28 mouse cellular contexts compared by ENCODE assay signal in the genomic region with DNA sequence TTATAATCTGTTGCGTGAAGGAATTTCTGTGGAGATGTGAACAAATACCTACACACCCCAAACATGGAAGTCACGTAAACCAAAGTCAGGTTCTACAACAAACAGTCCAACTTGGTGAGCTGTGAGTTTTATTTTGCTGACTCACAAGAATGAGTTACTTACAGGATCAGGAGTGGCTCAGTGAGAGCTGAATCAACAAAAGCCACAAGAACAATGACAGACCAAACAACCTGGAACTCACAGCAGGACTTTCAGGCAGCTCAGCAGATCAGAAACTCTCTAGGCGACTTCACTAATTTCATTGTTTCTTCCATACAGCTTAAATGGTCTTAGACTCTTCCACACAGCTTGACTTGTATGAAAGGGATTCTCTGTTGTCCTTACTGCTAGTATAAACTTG.
A peak's percentile ranks its signal among the peaks of the same experiment; 100 is the strongest.
DNase-seq lines count a peak whose midpoint lies in the region; ATAC-seq lines count a peak whose summit lies in the region.
"Had no signal": no experiment of that assay in that cellular context is flagged by ENCODE, and none has a peak within 500 bp of the region (broad histone marks: within the 10 kb centered on the region; RNA-seq: fewer than 3 reads in every experiment).

No protein-coding gene starts in this region.

- no peaks in the 10 kb centered on the region for H3K9me3 ChIP-seq in stomach, embryonic 16.5 days (replicated peaks; ENCODE audit: control insufficient read depth, low read length)
- no peaks in the 10 kb centered on the region for H3K9me3 ChIP-seq in heart, embryonic 12.5 days (replicated peaks)
- H3K9me3 ChIP-seq: embryonic facial prominence, embryonic 12.5 days; embryonic facial prominence, embryonic 15.5 days; heart, embryonic 13.5 days had no signal

- no peaks in the 10 kb centered on the region for H3K36me3 ChIP-seq in stomach, embryonic 16.5 days (ENCODE audit: control insufficient read depth, insufficient read depth, low read length)
- H3K36me3 ChIP-seq in heart, embryonic 12.5 days: no peaks in the 10 kb centered on the region
- H3K36me3 ChIP-seq: embryonic facial prominence, embryonic 12.5 days; embryonic facial prominence, embryonic 15.5 days; heart, embryonic 13.5 days had no signal

- ATAC-seq in stomach, embryonic 16.5 days (ENCODE audit: insufficient read depth, low FRiP score): 0 out of 2 replicates have a peak, but pooled peaks have one; percentile 25
- no peak for ATAC-seq in heart, embryonic 12.5 days (ENCODE audit: insufficient number of reproducible peaks, low FRiP score)
- ATAC-seq: activated CD4-positive, CD25-positive, alpha-beta regulatory T cell, adult 4 months; forebrain, embryonic 14.5 days; forebrain, postnatal 0 days; hindbrain, postnatal 0 days; inflammation-experienced regulatory T-cells, adult 6 months; intestine, embryonic 16.5 days had no signal

- no peaks in the 10 kb centered on the region for H3K27me3 ChIP-seq in stomach, embryonic 16.5 days (ENCODE audit: control insufficient read depth, insufficient read depth, low read length)
- H3K27me3 ChIP-seq in heart, embryonic 12.5 days (replicated peaks): no peaks in the 10 kb centered on the region
- H3K27me3 ChIP-seq: embryonic facial prominence, embryonic 12.5 days; embryonic facial prominence, embryonic 15.5 days; heart, embryonic 13.5 days had no signal

- peak; percentile 18 for DNase-seq in ES-CJ7 (ENCODE audit: low read depth, low spot score)
- DNase-seq in Muller cell, postnatal 12 days (ENCODE audit: inconsistent ontology term): peak; percentile 13
- peak; percentile 4 for DNase-seq in adipocyte (ENCODE audit: low spot score)
- DNase-seq in kidney, adult 8-10 months: no peak
- no peak for DNase-seq in cerebellum, postnatal 14 days
- DNase-seq in kidney, adult 11 months: no peak
- DNase-seq: adrenal gland, postnatal 10 days; cerebellum, adult 11 months; cerebellum, adult 2 months; cerebellum, adult 9-11 months; cerebellum, postnatal 36 days; forebrain, postnatal 0 days; gastrocnemius, adult 2 months; gastrocnemius, postnatal 14 days; heart, adult 11 months; heart, postnatal 14 days; heart, postnatal 4 days had no signal

- no peak overlapping the region for H3K27ac ChIP-seq in stomach, embryonic 16.5 days (ENCODE audit: low read length)
- H3K27ac ChIP-seq in heart, embryonic 12.5 days (ENCODE audit: poor library complexity, severe bottlenecking): no peak overlapping the region
- H3K27ac ChIP-seq: embryonic facial prominence, embryonic 12.5 days; embryonic facial prominence, embryonic 15.5 days; gastrocnemius, adult 2 months; heart, embryonic 13.5 days; hindbrain, embryonic 14.5 days; hindbrain, postnatal 0 days had no signal

- H3K4me1 ChIP-seq in stomach, embryonic 16.5 days (ENCODE audit: control insufficient read depth, insufficient read depth, low read length): no peaks in the 10 kb centered on the region
- no peaks in the 10 kb centered on the region for H3K4me1 ChIP-seq in heart, embryonic 12.5 days (replicated peaks)
- H3K4me1 ChIP-seq: embryonic facial prominence, embryonic 12.5 days; embryonic facial prominence, embryonic 15.5 days; heart, embryonic 13.5 days had no signal

- H3K9ac ChIP-seq in stomach, embryonic 16.5 days (ENCODE audit: low read length): no peak overlapping the region
- H3K9ac ChIP-seq in heart, embryonic 12.5 days: no peak overlapping the region
- H3K9ac ChIP-seq: embryonic facial prominence, embryonic 12.5 days; embryonic facial prominence, embryonic 15.5 days; forebrain, postnatal 0 days; heart, embryonic 13.5 days; hindbrain, embryonic 14.5 days had no signal

- H3K4me2 ChIP-seq in stomach, embryonic 16.5 days (ENCODE audit: low read depth, low read length): no peak overlapping the region
- H3K4me2 ChIP-seq in heart, embryonic 12.5 days: no peak overlapping the region
- H3K4me2 ChIP-seq: embryonic facial prominence, embryonic 12.5 days; embryonic facial prominence, embryonic 15.5 days; heart, embryonic 13.5 days; hindbrain, embryonic 14.5 days had no signal

- no peak overlapping the region for H3K4me3 ChIP-seq in stomach, embryonic 16.5 days (replicated peaks; ENCODE audit: low read length)
- no peak overlapping the region for H3K4me3 ChIP-seq in heart, embryonic 12.5 days
- H3K4me3 ChIP-seq: embryonic facial prominence, embryonic 12.5 days; embryonic facial prominence, embryonic 15.5 days; gastrocnemius, adult 2 months; heart, embryonic 13.5 days had no signal

- WGBS in stomach, embryonic 16.5 days: 43% methylated on average over 3 of the region's 3 CpGs
- 55% methylated on average over 3 of the region's 3 CpGs for WGBS in heart, embryonic 12.5 days

Comparison
In these comparisons a context has a peak if more than half of its experiments do, and no peak if none do; other contexts are left out.
1. DNase-seq: peak in ES-CJ7 (single experiment), Muller cell, postnatal 12 days (single experiment) and adipocyte (single experiment); none in kidney, adult 8-10 months (0 of 2), cerebellum, postnatal 14 days (0 of 2) and kidney, adult 11 months (single experiment).